Mouse (Mus musculus): Measurements from ENCODE around the gene Gm17079. TPM values are rescaled to one million over a fixed set of nuclear protein-coding genes. Genes with fewer than 3 reads are reported as not detected.

Gene Gm17079
- polyA plus RNA-seq (2017; shearing (Covaris generic)) = not detected

GRCm38 (mm10) chr14:51695368-51695767, at the start of gene Gm17079:
Gm17079 (minus strand) TSS chr14:51695468.

GRCm38 (mm10) chr14:51717083-51717482, 21.8 kb upstream of the Gm17079 start, which contains the start of gene Gm5800:
Gm5800 (minus strand) TSS chr14:51717183.

Other genes with a start within 250 kb of the Gm17079 start
- not detected for gene Vmn2r89, start 243.6 kb downstream of the Gm17079 start, polyA plus RNA-seq (2017; shearing (Covaris generic))
- gene Gm5622, start 142.7 kb downstream of the Gm17079 start, polyA plus RNA-seq (2017; shearing (Covaris generic)) = not detected
- not detected for gene Gm17175, start 121.4 kb downstream of the Gm17079 start, polyA plus RNA-seq (2017; shearing (Covaris generic))
- not detected for gene Gm17174, start 103.3 kb downstream of the Gm17079 start, polyA plus RNA-seq (2017; shearing (Covaris generic))
- gene Gm17078, start 84.2 kb downstream of the Gm17079 start, polyA plus RNA-seq (2017; shearing (Covaris generic)) = not detected
- gene Gm4181, start 59.8 kb downstream of the Gm17079 start, polyA plus RNA-seq (2017; shearing (Covaris generic)) = not detected
- gene Gm5800, start 21.7 kb upstream of the Gm17079 start, polyA plus RNA-seq (2017; shearing (Covaris generic)) = not detected
- gene Ang4, start 78.1 kb upstream of the Gm17079 start, polyA plus RNA-seq (2017; shearing (Covaris generic)) = not detected
- not detected for gene AY358078, start 104.6 kb upstream of the Gm17079 start, polyA plus RNA-seq (2017; shearing (Covaris generic))
- not detected for gene Ear6, start 158.2 kb upstream of the Gm17079 start, polyA plus RNA-seq (2017; shearing (Covaris generic))
- 97.5 TPM for gene Mettl17, start 189.4 kb upstream of the Gm17079 start, polyA plus RNA-seq (2017; shearing (Covaris generic))
- gene Slc39a2, start 197.4 kb upstream of the Gm17079 start, polyA plus RNA-seq (2017; shearing (Covaris generic)) = 0.68 TPM
- gene Ndrg2, start 218.7 kb upstream of the Gm17079 start, polyA plus RNA-seq (2017; shearing (Covaris generic)) = 56.7 TPM
- gene Tppp2, start 223.0 kb upstream of the Gm17079 start, polyA plus RNA-seq (2017; shearing (Covaris generic)) = not detected
- gene Rnase13, start 227.3 kb upstream of the Gm17079 start, polyA plus RNA-seq (2017; shearing (Covaris generic)) = not detected